Mouse (Mus musculus): ENCODE results near the gene Cacna1c.
A peak's percentile ranks its signal among the peaks of the same experiment; 100 is the strongest.

The Cacna1c gene

DNA sequence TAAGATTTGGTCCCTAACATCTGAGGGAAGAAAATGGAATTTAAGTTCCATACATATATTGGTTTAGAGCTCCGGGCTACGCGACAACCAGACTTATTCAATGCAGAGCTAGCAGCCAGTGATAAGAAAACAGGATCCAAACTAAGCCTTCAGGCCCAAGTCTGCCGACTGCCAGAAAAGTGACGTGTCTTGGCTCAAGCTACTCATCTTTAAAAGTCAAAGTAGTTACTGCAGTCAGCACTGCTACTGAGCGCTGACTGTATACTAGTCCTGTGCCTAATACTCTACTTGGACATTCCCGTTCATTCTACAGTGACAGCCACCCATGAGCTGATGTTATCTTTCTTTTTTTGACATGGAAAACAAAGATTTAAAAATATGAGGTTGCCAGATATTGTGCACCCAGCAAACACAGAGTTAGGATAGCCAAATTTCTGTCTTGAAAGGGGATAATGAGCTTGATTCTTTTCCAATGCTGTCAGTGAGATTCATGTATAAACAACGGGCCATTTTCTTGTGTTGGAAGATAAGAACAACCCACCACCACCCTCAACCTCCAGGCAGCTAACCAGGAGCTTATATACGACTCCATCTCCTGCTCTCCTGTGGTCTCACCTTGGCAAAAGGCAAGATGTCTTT is 456.1 kb downstream of the Cacna1c start:
- DNase-seq (ENCODE audit: low spot score) = peak; percentile 14

DNA sequence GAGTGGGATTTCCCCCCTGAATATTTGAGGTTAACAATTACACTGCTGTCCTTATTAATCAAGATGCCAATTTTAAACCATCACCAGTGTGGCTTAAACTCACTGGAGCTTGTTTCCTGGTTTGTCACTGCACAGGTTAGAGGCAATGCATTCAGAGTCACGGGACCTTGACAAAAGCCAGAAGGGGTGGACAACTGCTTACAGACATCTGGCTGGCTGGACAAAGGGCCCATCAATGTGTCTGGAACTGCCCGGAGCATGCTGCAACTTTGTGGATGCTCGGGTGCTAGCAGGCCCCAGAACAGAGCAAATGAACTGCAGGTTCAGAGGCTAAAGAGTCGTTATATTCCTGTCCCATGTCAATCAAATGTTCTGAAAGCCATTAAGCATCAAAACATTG is 456.9 kb downstream of the Cacna1c start:
- DNase-seq (ENCODE audit: low spot score) = no peak

DNA sequence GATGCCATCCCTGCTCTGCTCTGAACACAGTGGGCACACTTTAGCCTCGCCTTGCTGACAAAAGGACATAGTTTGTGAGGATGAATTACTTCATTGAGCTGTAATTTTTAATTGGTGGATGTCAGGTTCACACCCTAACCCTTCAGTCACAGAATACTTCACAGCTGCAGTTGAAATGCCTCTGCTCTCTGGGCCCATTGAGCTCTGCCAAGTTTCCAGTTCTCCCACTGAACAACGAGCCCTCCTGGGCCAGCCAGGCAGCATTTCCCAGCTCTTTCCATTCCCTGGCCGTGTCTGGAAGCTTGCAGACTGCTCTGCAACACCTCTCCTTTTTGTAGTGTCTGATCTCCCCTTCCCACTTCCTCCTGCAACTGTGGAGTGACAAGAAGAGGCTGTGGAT is 457.6 kb downstream of the Cacna1c start:
- DNase-seq (ENCODE audit: low spot score) = no peak

DNA sequence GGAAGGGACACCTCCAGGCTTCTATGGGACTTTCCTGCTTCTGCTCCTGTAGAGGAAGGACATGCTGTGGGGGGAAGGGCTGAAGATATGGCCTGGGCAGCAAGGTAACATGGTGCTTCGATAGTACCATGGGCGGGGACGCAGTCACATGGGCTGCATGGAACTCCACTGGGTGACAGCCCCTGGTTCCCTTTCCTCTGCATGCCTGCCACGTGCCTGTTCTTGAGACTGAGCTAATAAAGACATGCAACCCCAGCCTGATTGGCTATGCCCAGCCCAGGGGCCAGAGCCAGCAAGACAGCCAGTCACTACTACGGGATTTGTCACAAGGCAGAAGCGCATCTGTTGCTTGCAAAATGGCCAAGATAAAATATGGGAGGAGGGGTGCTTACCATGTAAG is 459.1 kb downstream of the Cacna1c start:
- DNase-seq (ENCODE audit: low spot score) = no peak

DNA sequence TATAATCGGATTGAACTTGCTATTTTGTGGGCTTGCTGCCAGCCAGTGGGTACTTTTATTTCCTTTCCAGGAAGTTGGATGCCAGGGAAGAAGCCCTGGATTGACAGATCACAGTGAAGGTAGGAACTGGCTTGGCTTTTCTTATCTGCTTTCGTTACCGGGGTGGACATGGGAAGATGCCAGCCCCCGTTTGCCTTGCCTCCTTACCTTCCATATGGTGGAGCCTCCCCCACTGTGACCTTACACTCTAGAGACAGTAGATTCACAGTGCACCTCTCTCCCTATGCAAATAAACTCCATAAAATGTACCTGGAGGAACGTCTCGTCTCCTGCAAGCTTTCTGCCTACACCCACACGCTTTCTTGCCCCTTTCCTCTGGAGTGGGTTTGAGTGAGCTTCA is 459.7 kb downstream of the Cacna1c start:
- DNase-seq (ENCODE audit: low spot score) = no peak

DNA sequence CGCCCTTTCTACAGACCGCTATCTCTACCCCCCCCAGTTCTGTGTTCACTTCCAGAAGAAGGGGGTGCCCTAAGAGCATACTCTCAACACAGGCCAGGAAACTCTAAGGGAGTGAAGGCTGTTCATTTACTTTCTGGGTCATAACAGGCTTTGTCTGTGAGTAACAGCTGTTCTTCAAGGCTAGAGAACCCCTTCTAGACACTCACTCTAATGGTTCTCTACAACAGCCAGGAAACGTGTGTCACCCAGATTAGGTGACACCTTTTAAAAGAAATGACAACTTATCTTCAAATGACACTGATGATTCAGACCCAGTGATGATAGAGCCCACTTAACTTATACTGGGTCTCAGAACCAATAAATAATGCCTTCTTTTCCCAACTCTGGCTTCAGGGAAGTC is 461.1 kb downstream of the Cacna1c start:
- DNase-seq (ENCODE audit: low spot score) = no peak

DNA sequence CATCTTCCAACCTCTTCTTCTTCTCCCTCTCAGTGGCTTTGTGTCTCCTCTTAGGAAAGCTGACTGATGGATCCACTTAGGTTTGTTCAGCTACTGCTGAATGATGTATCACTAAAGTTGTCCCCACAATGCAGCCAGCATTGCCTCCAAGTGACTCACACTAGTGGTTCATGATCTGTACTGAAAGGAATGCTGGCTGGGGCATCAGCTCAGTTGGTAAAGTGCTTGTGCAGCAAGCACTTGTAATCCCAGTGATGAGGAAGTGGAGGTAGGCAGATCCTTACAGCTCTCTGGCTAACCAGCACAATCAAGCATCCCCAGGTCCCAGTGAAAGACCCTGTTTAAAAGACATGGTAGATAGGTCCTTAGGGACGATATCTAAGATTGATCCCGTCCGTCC is 464.3 kb downstream of the Cacna1c start:
- DNase-seq (ENCODE audit: low spot score) = no peak

DNA sequence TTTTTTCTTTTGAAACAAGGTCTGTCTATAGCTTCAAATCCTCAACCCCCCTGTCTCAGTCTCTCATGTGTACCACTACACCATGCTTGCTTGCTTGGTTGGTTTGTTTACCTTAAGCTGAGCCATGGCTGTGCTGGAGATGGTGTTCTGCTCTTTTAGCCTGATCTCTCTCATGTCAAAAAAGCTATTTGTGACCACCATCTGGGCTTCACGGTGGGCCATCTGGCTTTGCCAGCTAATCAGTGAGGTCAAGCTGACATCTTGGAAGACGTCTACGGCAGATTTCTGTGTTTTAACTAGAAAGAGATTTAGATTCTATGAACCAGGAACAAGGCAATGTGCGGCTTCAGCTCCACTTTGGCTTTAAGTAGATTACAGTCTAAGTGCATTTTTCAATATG is 471.3 kb downstream of the Cacna1c start:
- DNase-seq (ENCODE audit: low spot score) = no peak

DNA sequence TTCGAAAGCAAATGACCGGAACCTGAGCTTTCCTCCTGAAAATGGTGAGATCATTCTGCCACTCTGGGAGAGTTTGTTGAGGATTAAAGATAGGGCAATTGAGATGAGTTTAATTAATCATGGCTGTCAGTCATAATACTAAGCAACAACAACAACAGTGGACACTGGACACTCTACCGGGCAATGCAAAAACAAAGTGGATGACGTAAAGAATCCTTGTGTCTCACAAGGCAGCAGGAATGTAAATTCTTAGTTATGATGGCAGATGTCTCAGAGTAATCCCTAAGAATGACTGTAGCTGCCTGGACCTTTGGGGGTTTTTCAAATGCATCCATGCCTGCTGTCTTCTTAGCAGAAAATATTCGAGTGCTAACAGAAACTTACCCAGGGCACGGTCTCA is 471.8 kb downstream of the Cacna1c start:
- DNase-seq (ENCODE audit: low spot score) = no peak

DNA sequence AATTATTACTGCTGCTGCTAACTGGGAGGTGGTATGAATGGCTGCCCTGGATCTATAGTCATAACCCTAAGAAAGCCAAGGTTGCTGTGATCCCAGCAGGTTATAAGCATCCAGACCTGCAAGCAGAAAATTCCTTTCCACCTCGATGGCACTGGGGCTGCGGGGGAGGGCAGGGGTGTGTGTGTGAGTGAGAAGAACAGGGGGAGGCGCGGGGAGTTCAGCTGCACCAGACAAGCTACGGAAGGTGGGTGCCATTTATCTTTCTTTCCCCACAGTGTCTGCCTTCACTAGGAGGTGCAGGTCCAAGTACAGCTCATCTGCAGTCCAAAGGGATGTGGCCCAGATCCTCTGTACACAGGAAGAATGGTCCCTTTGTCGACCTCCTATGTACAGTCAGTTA is 473.9 kb downstream of the Cacna1c start:
- DNase-seq (ENCODE audit: low spot score) = no peak

DNA sequence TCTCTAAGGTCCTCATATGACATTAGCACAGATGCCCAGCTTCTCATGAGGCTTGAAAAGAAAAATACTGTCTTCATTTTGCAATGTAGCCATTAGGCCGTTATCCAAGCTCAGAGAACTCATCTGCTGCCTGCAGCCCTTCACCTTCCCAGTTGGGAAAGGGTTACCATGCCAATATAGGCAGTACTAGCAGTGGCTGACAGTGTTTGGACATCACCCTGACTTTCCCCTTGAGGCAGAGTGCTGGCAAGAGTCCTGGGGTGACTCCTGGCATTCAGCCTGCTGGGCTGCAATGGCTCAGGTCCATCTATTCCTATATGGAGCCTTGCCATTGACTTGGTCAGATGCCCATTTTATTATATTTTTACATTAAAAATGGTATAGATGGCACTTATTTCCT is 476.7 kb downstream of the Cacna1c start:
- no peak for DNase-seq (ENCODE audit: low spot score)

DNA sequence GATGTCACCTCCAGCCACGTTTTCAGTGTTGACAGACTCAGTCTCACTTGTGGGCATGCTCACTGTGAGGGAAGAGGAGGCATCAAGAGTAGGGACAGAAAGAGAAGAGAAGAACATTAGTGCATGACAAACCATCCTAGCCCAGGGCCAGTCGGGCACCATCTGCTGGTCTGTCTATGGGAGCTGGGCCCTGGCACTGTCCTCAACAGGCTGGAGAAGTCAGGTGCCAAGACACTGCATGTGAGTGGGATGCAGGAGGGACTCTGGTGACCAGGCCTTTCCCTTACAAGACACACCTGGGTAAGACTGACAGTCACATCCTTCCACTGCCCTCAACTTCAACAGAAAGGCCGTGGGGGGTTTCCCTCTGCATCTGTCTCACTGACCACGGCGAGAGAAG is 482.9 kb downstream of the Cacna1c start:
- no peak for DNase-seq (ENCODE audit: low spot score)

DNA sequence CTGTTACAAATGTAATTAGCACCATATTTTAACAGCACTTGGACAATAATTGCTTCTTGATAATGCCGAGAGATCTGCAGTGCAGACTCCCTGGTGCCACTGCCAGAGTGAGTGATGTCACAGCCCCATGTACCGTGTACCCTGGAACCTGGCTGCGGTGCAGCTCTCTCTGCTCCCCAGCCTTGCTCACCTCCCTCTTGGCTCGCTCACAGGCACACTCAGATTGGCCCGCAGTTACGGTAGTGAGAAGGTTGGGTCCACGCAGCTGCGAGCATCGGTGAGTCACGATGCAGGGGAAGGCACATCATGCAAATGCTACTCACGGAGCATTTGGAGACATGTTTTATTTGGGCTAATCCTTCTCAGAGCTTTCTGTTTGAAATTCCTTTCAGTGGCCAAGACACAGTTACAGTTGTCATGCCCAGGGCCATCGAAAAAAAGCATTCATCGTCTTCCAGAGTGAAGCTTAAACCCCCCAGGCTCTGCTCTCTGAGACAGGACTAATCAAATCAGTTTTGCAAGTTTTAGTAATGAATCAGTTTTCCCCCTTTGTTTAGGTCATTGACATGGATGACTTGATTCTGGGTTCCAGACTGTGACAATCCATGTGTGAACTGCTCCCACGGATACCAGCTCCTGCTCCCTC is 484.4 kb downstream of the Cacna1c start:
- DNase-seq (ENCODE audit: low spot score) = no peak

DNA sequence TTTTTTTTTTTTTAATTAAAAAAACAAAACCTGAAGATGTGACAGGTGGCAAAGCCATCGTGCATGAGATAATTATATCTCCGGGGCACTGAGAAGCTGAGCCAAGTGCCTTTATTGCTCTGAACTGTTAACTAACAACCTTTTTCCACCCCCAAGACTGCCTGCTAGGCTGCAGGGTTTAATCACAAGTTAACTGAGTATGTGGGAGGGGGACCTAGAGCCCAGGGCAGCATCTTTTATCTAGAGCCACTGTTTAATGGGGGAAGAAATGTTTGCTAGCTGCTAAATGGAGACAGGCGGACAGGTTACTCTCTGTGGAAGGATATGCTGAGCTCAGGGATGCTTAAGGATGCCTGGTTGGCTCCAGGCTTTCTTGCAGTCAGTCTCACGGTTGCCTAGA is 489.2 kb downstream of the Cacna1c start:
- DNase-seq (ENCODE audit: low spot score) = no peak

DNA sequence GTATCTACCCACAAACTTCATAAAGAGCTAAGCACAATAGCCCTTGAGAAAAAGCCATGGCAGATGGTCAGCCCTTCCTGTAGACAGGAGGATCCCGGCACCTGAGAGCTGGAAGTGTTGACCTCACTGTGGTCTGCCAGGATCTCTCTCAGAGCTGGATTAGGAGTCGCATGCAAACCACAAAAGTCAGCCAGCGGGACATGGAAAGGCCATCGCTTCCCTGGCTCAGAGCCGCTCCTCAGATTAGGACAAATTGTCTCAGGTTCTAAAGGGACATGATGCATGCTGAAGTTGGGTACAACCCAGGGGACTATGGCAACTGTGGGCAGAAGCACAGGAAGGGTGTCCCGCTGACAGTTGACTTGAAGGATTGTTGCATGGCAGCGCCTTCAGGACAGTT is 490.4 kb downstream of the Cacna1c start:
- DNase-seq (ENCODE audit: low spot score) = no peak

DNA sequence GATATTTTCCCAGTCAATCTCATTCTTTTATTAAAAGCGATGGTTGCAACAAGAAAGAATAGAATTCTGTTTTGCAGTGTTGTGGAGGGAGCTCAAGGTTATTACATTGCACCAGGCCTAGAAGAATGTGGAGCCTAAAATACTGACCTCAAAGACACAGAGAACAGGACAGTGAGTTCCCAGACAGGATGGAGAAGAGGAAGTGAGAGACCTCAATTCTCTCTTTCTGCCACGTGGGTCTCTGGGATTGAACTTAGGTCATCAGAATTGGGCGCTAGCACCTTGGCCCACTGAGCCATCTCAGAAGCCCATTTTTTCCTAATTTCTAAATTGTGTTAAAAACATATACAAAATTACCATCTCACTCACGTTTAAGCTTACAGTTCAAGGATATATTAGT is 501.6 kb downstream of the Cacna1c start:
- DNase-seq (ENCODE audit: low spot score) = no peak

DNA sequence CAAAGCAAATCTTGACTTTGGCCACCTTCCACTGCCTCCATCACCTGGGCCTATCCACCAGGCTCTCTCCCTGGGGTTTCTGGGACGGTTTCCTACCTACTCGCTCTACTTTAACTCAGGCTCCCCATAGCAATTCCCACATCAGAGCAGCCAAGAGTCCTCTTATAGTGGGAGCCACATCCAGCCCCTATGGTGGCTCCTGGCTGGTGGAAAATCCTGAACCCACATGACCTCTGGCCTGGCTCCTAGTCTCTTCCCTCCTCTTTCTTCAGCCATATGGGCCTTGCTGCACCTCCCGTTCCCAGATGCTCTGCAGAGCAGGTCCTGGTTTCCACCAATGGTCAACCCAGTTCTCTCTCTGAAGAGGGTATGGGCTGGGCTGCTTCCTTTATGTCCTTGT is 506.8 kb downstream of the Cacna1c start:
- DNase-seq (ENCODE audit: low spot score) = no peak

DNA sequence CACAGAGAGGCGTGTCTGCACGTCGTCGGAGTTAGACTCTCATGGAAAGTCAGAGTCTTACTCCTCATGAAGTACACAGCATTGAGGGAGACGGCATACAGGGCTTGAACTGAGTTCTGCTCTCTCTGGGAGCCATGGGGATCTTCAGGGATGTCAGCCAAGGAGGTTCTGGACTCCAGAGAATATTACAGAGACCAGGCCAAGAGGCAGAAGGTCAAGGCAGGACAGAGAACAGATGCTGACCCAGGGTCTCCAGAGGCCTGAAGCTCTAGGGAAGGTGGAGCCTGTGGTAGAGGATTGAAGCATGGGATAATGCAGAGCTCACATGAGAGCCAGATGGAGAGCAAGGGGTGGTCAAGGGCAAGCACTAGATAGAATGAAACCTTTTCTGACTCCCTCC is 507.4 kb downstream of the Cacna1c start:
- DNase-seq (ENCODE audit: low spot score) = no peak

DNA sequence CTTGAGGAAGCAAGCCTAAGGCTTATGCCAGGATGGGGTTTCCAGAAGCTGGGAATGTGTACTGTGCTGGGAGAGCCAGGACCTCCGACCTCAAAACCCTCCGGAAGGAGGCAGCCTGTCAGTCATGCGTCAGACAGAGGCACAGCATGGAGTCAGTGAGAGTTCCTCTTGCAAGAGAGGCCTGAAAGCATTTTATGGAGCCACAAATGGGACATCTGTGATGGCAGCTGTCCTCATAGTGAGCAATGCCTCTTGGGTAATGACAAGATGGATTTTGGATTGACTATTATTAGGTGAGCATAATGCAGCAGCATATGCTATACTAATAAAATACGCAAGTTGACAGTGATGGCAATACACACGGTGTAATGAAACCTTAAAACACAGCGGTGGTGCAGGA is 515.4 kb downstream of the Cacna1c start:
- DNase-seq (ENCODE audit: low spot score) = no peak

DNA sequence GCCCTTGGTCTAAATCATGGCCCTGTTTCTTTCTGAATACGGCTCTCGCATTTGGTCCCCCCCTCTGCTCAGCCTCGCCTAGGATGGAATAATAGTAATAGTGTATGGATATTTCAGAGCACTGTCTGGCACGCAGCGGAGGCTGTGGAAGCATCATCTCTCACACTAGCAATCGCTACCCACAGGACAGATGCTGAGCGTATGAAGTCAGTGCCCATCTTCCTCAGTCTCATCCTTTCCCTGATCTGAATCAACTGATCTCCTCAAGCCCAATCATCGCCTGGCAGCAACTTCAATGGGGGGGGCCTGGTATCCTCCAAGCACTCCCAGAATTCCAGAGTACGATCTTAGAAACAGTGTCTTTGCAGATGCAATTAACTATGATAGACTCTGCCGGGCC is 518.2 kb downstream of the Cacna1c start:
- no peak for DNase-seq (ENCODE audit: low spot score)

DNA sequence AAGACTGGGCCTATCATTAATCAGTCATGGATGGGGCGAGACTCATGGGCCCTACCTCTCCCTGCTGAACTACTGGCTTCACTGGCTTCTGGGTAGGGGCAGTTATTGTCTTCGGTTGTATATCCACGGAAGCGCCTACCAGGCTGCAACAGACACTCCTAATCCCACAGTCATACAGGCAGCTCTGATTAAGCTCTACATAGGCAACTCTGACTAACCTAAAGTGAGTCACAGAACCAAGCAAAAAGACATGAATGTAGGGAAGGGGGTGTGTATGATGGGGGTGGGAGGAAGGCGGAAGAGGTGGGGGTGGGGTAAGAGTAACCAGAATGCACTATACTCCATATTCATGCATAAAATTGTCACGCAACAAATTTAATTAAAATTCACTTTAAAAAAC is 518.9 kb downstream of the Cacna1c start:
- DNase-seq (ENCODE audit: low spot score) = no peak

DNA sequence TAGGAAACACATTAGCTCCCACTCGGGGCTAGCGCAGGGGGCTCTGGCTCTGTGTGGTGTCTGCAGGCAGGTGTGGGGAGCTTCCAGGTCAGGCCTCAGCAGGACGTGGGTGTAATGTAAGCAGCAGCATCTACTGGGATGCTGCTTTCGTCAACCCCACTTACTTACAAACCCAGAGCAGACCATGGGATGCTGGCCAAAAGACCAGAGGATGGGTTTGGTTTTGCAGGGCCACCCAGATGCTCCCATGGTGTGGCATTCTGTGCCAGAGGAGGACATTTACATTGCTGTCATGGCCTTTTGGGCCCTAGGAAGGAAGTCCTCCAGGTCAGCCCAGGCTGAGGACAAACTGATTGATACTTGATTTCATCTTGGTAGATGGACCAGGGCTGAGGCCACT is 521.4 kb downstream of the Cacna1c start:
- no peak for DNase-seq (ENCODE audit: low spot score)

DNA sequence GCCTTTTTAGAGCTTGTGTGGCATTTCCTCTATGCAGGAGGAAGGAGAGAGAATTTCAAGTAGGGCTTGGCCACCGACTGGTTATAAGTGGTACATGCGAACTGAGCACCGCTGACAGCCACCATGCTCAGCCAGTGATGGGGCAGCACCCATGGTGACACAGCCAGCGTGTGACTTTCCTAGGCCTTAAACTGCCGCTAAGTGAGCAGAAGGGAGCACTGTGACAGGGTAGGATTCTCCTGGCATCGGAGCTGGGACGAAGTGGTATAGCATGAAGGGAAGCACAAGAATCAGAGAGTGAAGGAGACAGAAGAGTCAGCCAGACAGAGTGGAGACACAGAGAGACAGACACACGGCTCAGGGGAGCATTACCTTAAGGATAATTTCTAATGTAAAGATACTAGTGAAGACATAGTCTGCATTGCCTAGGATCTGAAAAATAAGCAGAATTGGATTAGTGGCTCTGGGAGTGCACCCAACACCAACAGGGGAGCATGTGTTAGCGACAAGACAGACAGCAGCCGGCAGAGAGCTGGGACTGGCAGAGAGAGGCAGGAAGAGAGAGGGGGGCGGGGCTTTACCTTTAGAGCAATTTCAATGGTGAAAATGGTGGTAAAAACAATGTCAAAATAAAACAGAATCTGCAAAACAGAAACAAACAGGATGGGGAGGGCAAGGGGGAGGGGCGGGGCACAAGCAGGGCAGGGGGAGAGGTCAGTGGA is 522.1 kb downstream of the Cacna1c start:
- no peak for DNase-seq (ENCODE audit: low spot score)

DNA sequence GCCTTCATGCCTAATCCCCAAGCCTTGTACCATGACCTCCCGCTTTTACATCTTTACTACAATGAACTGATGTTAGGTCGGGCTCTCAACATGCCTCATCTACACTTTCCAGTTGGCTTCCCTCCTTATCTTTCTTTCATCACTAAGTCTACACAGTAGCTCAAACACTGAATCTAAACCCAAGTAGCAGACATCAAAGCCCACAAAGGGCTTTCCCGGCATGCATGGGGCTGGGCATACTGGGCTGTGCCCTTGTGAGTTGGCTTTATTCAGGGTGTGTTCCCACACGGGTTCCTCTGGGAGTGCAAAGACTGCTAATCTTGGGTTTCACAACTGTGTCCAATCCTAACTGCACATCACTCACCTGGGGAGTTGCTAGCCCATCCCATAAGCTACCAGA is 542.9 kb downstream of the Cacna1c start:
- DNase-seq (ENCODE audit: low spot score) = no peak

Measured in urinary bladder, postnatal 25 days (tissue).